Mouse (Mus musculus) MEL (cell line): ENCODE results near the gene Slc38a2. TPM values are rescaled to one million over a fixed set of nuclear protein-coding genes. Genes with fewer than 3 reads are reported as not detected.
A peak's percentile ranks its signal among the peaks of the same experiment; 100 is the strongest.

Experiments used
- DNase-seq: peaks from one replicate; pipeline ENCODE4 v3.0.0; 2011; ENCODE audit warnings: low read depth, low spot score
- H3K27ac ChIP-seq: 2 replicates; pipeline ENCODE4 v1.5.1; 2012; ENCODE audit warnings: low read depth, mild to moderate bottlenecking, control low read depth, low read length, moderate library complexity; ENCODE audit not compliant: control insufficient read depth
- H3K27me3 ChIP-seq, 2 experiments: fragments of 150-350 bp in 1 of 2; sonication (generic) in 1 of 2; 2 replicates each; pipeline ENCODE4 v1.6.1; 2012; ENCODE audit warnings: low read length in 2 of 2, mild to moderate bottlenecking in 2 of 2, improper control_type of control experiment in 1 of 2, moderate library complexity in 1 of 2; ENCODE audit not compliant: insufficient read depth in 2 of 2, control insufficient read depth in 1 of 2
- H3K36me3 ChIP-seq, 2 experiments: 2 replicates each; pipeline ENCODE4 v1.6.1; 2012 to 2014; ENCODE audit warnings: low read length in 2 of 2, improper control_type of control experiment in 1 of 2, inconsistent platforms in 1 of 2, mild to moderate bottlenecking in 1 of 2; ENCODE audit not compliant: insufficient read depth in 2 of 2, control insufficient read depth in 1 of 2
- H3K4me1 ChIP-seq, 2 experiments: fragments of 150-350 bp in 1 of 2; sonication (generic) in 1 of 2; 2 replicates each; pipeline ENCODE4 v1.6.1; 2012; ENCODE audit warnings: low read length in 2 of 2, improper control_type of control experiment in 1 of 2, mild to moderate bottlenecking in 1 of 2; ENCODE audit not compliant: insufficient read depth in 2 of 2, control insufficient read depth in 1 of 2
- H3K4me3 ChIP-seq, 2 experiments: fragments of 150-350 bp in 1 of 2; sonication (generic) in 1 of 2; 2 replicates each; pipeline ENCODE4 v1.5.1; 2012; ENCODE audit warnings: low read depth in 2 of 2, low read length in 2 of 2, mild to moderate bottlenecking in 2 of 2, moderate library complexity in 2 of 2, control low read depth in 1 of 2, improper control_type of control experiment in 1 of 2; ENCODE audit not compliant: control insufficient read depth in 1 of 2, insufficient read depth in 1 of 2
- H3K79me2 ChIP-seq: 2 replicates; pipeline ENCODE4 v1.6.1; 2012; ENCODE audit warnings: mild to moderate bottlenecking, low read length, moderate library complexity; ENCODE audit not compliant: control insufficient read depth, poor library complexity, insufficient read depth
- H3K9ac ChIP-seq: 2 replicates; pipeline ENCODE4 v1.6.1; 2012; ENCODE audit warnings: low read depth, mild to moderate bottlenecking, control low read depth, low read length, moderate library complexity; ENCODE audit not compliant: control insufficient read depth, poor library complexity, severe bottlenecking
- H3K9me3 ChIP-seq: fragments of 150-350 bp; sonication (generic); replicated peaks from 2 replicates; pipeline ENCODE4 v1.6.1; 2012; ENCODE audit warnings: mild to moderate bottlenecking, low read length, improper control_type of control experiment, moderate library complexity; ENCODE audit not compliant: insufficient read depth
- BHLHE40 ChIP-seq: IDR thresholded peaks from 2 replicates; pipeline ENCODE4 v1.6.1; 2012; ENCODE audit warnings: low read depth, mild to moderate bottlenecking, inconsistent platforms, low read length, improper control_type of control experiment, borderline replicate concordance
- CHD1 ChIP-seq: IDR thresholded peaks from 2 replicates; pipeline ENCODE4 v1.6.1; 2012; ENCODE audit warnings: low read depth, mild to moderate bottlenecking, inconsistent platforms, low read length, improper control_type of control experiment
- CHD2 ChIP-seq: IDR thresholded peaks from 2 replicates; pipeline ENCODE4 v1.6.1; 2011; ENCODE audit warnings: low read length, improper control_type of control experiment
- CTCF ChIP-seq, 3 experiments: IDR thresholded peaks in 2 of 3; conservative IDR thresholded peaks in 1 of 3; 2 replicates each; pipeline ENCODE4 v1.5.1; 2011 to 2012; ENCODE audit warnings: low read length in 3 of 3, low read depth in 2 of 3, mild to moderate bottlenecking in 2 of 3, improper control_type of control experiment in 1 of 3, inconsistent platforms in 1 of 3, mixed read lengths in 1 of 3, moderate library complexity in 1 of 3; ENCODE audit not compliant: control insufficient read depth in 1 of 3, insufficient read depth in 1 of 3, poor library complexity in 1 of 3, severe bottlenecking in 1 of 3
- E2F4 ChIP-seq: IDR thresholded peaks from 2 replicates; pipeline ENCODE4 v1.6.1; 2011; ENCODE audit warnings: low read depth, low read length, improper control_type of control experiment, borderline replicate concordance
- ELF1 ChIP-seq: IDR thresholded peaks from 2 replicates; pipeline ENCODE4 v1.6.1; 2014; ENCODE audit warnings: low read depth, mild to moderate bottlenecking, inconsistent platforms, low read length, improper control_type of control experiment, moderate library complexity
- EP300 ChIP-seq, 2 experiments: IDR thresholded peaks; 2 replicates each; pipeline ENCODE4 v1.6.1; 2011; ENCODE audit warnings: improper control_type of control experiment in 2 of 2, low read length in 2 of 2, low read depth in 1 of 2, mild to moderate bottlenecking in 1 of 2
- ETS1 ChIP-seq: IDR thresholded peaks from 2 replicates; pipeline ENCODE4 v1.6.1; 2012; ENCODE audit warnings: low read depth, mild to moderate bottlenecking, inconsistent platforms, low read length, improper control_type of control experiment, moderate library complexity
- GABPA ChIP-seq: IDR thresholded peaks from 2 replicates; pipeline ENCODE4 v1.6.1; 2012; ENCODE audit warnings: low read depth, mild to moderate bottlenecking, inconsistent platforms, low read length, improper control_type of control experiment, moderate library complexity
- GATA1 ChIP-seq: IDR thresholded peaks from 2 replicates; pipeline ENCODE4 v1.6.1; 2011; ENCODE audit warnings: low read depth, low read length, improper control_type of control experiment
- HCFC1 ChIP-seq: IDR thresholded peaks from 2 replicates; pipeline ENCODE4 v1.6.1; 2012; ENCODE audit warnings: low read depth, mild to moderate bottlenecking, inconsistent platforms, low read length, improper control_type of control experiment, moderate library complexity
- JUND ChIP-seq: IDR thresholded peaks from 2 replicates; pipeline ENCODE4 v1.6.1; 2011; ENCODE audit warnings: low read depth, mild to moderate bottlenecking, improper control_type of control experiment, low read length
- KAT2A ChIP-seq: conservative IDR thresholded peaks from 2 replicates; pipeline ENCODE4 v1.6.1; 2012; ENCODE audit warnings: low read depth, low read length, improper control_type of control experiment, inconsistent platforms
- MAFK ChIP-seq: IDR thresholded peaks from 2 replicates; pipeline ENCODE4 v1.6.1; 2011; ENCODE audit warnings: low read depth, mild to moderate bottlenecking, low read length, improper control_type of control experiment, borderline replicate concordance
- MAX ChIP-seq: IDR thresholded peaks from 2 replicates; pipeline ENCODE4 v1.6.1; 2011; ENCODE audit warnings: low read length, improper control_type of control experiment
- MAZ ChIP-seq: IDR thresholded peaks from 2 replicates; pipeline ENCODE4 v1.6.1; 2012; ENCODE audit warnings: low read depth, mild to moderate bottlenecking, inconsistent platforms, low read length, improper control_type of control experiment
- MEF2A ChIP-seq: IDR thresholded peaks from 2 replicates; pipeline ENCODE4 v1.6.1; 2014; ENCODE audit warnings: low read depth, mild to moderate bottlenecking, inconsistent platforms, low read length, improper control_type of control experiment; ENCODE audit not compliant: poor library complexity, insufficient replicate concordance, severe bottlenecking; ENCODE audit errors: extremely low read depth
- MXI1 ChIP-seq: IDR thresholded peaks from 2 replicates; pipeline ENCODE4 v1.6.1; 2011; ENCODE audit warnings: mild to moderate bottlenecking, low read depth, low read length, improper control_type of control experiment
- MYC ChIP-seq: IDR thresholded peaks from 2 replicates; pipeline ENCODE4 v1.6.1; 2011; ENCODE audit warnings: low read depth, mild to moderate bottlenecking, low read length, improper control_type of control experiment, moderate library complexity
- NRF1 ChIP-seq: IDR thresholded peaks from 2 replicates; pipeline ENCODE4 v1.6.1; 2014; ENCODE audit warnings: low read depth, mild to moderate bottlenecking, inconsistent platforms, low read length, improper control_type of control experiment, moderate library complexity; ENCODE audit not compliant: poor library complexity, insufficient read depth, severe bottlenecking
- RAD21 ChIP-seq: IDR thresholded peaks from 2 replicates; pipeline ENCODE4 v1.6.1; 2011; ENCODE audit warnings: mild to moderate bottlenecking, low read depth, low read length, improper control_type of control experiment
- RCOR1 ChIP-seq: IDR thresholded peaks from 2 replicates; pipeline ENCODE4 v1.6.1; 2012; ENCODE audit warnings: low read depth, mild to moderate bottlenecking, inconsistent platforms, low read length, improper control_type of control experiment
- SIN3A ChIP-seq: IDR thresholded peaks from 2 replicates; pipeline ENCODE4 v1.6.1; 2012; ENCODE audit warnings: low read length, improper control_type of control experiment, inconsistent platforms
- SMC3 ChIP-seq: IDR thresholded peaks from 2 replicates; pipeline ENCODE4 v1.6.1; 2011; ENCODE audit warnings: low read depth, low read length, improper control_type of control experiment
- TAL1 ChIP-seq: IDR thresholded peaks from 2 replicates; pipeline ENCODE4 v1.6.1; 2012; ENCODE audit warnings: mild to moderate bottlenecking, inconsistent platforms, low read length, moderate library complexity, mixed read lengths
- TBP ChIP-seq: IDR thresholded peaks from 2 replicates; pipeline ENCODE4 v1.8.0; 2011; ENCODE audit warnings: low read depth, low read length, improper control_type of control experiment
- TCF12 ChIP-seq: IDR thresholded peaks from 2 replicates; pipeline ENCODE4 v1.6.1; 2014; ENCODE audit warnings: low read depth, mild to moderate bottlenecking, inconsistent platforms, low read length, improper control_type of control experiment, moderate library complexity
- UBTF ChIP-seq: IDR thresholded peaks from 2 replicates; pipeline ENCODE4 v1.6.1; 2012; ENCODE audit warnings: low read depth, mild to moderate bottlenecking, inconsistent platforms, low read length, improper control_type of control experiment, moderate library complexity, borderline replicate concordance; ENCODE audit not compliant: insufficient read depth
- USF1 ChIP-seq: IDR thresholded peaks from 2 replicates; pipeline ENCODE4 v1.6.1; 2014; ENCODE audit warnings: low read depth, mild to moderate bottlenecking, inconsistent platforms, low read length, improper control_type of control experiment, moderate library complexity
- USF2 ChIP-seq, 2 experiments: IDR thresholded peaks; 2 replicates each; pipeline ENCODE4 v1.6.1; 2011 to 2012; ENCODE audit warnings: improper control_type of control experiment in 2 of 2, low read length in 2 of 2, borderline replicate concordance in 1 of 2, inconsistent platforms in 1 of 2, low read depth in 1 of 2, mild to moderate bottlenecking in 1 of 2; ENCODE audit not compliant: insufficient read depth in 1 of 2
- ZC3H11A ChIP-seq: IDR thresholded peaks from 2 replicates; pipeline ENCODE4 v1.6.1; 2012; ENCODE audit warnings: low read depth, mild to moderate bottlenecking, inconsistent platforms, low read length, improper control_type of control experiment
- ZKSCAN1 ChIP-seq: IDR thresholded peaks from 2 replicates; pipeline ENCODE4 v1.6.1; 2012; ENCODE audit warnings: low read depth, mild to moderate bottlenecking, inconsistent platforms, low read length, improper control_type of control experiment, moderate library complexity
- ZNF384 ChIP-seq: IDR thresholded peaks from 2 replicates; pipeline ENCODE4 v1.6.1; 2012; ENCODE audit warnings: low read depth, mild to moderate bottlenecking, inconsistent platforms, low read length, improper control_type of control experiment
- polyA plus RNA-seq, 2 experiments: library from polyadenylated mRNA; stranded (reverse) in 1 of 2; unstranded in 1 of 2; fragments of >175 nt in 1 of 2; fragments of >200 nt in 1 of 2; gene quantifications; 2 replicates each; pipeline versions ENCODE4 v1.2.1 to v1.2.4; 2012; ENCODE audit warnings: low replicate concordance in 2 of 2, low read depth in 1 of 2; ENCODE audit not compliant: insufficient read length in 2 of 2, insufficient read depth in 1 of 2, missing spikeins in 1 of 2
- total RNA-seq: library from RNA; depleted of rRNA; stranded (reverse); fragments of 300-350 nt; gene quantifications from 2 replicates; pipeline ENCODE4 v1.2.3, GENCODE M21; 2012

Gene Slc38a2
- total and polyA plus RNA-seq, 3 experiments: 80.6 to 590 (median 177) TPM

DNA sequence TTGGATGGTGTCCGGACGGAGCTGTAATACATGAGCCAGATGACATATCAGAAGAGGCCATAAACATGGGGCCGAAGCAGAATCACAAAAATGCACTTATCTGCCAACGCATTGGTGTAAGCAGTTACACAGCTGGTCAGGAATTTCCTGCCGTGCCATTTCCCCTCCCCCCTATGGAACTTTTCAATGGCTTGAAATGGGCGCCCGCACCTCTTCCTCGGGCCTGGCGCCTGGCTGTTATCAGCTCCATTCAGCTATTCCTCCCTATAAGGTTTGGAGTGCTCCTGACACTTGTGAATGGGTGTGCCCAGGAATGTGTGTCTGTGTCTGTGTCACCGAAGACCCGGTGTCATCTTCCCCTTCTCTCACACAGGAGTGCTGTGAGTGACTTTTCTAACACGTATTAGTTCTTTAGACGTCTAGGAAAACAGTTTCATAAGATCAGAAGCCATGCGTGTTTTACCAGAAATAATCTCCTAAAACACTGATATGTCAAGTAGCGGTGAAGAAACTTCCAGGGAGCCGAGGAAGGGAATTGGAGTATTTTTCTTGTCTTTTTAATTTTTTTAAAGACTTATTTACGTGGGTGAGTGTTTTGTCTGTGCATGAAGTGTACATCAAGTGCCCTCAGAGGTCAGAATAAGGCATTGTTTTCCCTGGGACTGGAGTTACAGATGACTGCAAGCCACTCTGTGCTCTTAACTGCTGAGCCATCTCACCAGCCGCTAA, 44.8 kb upstream of the Slc38a2 start (continued):
- TF ChIP-seq E2F4: peak; percentile 73; the same call in 1 of the 2 replicates
- TF ChIP-seq USF2 (IDR thresholded peaks at IDR 0.05; ENCODE audit: borderline replicate concordance in 1 of 2, insufficient read depth in 1 of 2, low read depth in 1 of 2, low read length in 2 of 2): no peak
- peak; percentile 88 for TF ChIP-seq MAX
- TF ChIP-seq UBTF: no peak

DNA sequence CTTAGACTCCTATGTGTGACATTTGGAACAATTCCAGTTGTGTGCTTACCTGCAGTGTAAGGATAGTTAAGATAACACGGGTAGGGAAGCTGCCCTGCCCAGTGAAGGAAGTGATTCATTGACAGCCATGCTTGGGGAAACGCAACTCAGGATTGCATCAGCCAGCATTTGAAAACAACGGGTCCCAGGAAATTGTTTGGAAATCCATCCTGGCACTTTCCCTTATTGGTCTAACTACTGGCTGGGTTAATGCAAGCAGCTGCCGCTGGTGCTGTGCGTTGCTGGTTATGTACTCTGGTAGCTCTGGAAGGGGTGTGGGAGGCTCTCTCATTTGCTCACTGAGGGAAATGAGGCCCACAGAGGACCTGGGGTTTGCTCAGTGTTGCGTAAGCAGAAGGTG, 43.7 kb upstream of the Slc38a2 start:
- H3K79me2 ChIP-seq: no peaks in the 10 kb centered on the region; the same call in 1 of the 2 replicates
- peak overlapping the region; percentile 43 to 48; a peak in 3 of 4 replicates for H3K4me3 ChIP-seq
- no peaks in the 10 kb centered on the region for H3K27me3 ChIP-seq
- peaks cover 47 to 65% of the 10 kb centered on the region in 2 experiments for H3K4me1 ChIP-seq
- peak overlapping the region; percentile 94 for H3K27ac ChIP-seq
- peak; percentile 96 for DNase-seq
- peaks cover 0 to 63% of the 10 kb centered on the region in 2 experiments; a peak in 2 of 4 replicates for H3K36me3 ChIP-seq
- no peaks in the 10 kb centered on the region for H3K9me3 ChIP-seq
- H3K9ac ChIP-seq: peak overlapping the region; percentile 69
- TF ChIP-seq KAT2A: peak; percentile 59
- peak; percentile 96 for TF ChIP-seq RCOR1
- TF ChIP-seq E2F4: no peak
- peak; percentile 89 for TF ChIP-seq TAL1
- TF ChIP-seq MEF2A: no peak
- TF ChIP-seq CHD1: no peak
- TF ChIP-seq ZKSCAN1: no peak
- TF ChIP-seq MXI1: peak; percentile 79
- peak; percentile 85 for TF ChIP-seq MAX
- TF ChIP-seq TBP: peak; percentile 79
- peak; percentile 94 for TF ChIP-seq TCF12
- no peak for TF ChIP-seq ZC3H11A
- TF ChIP-seq CTCF (IDR thresholded peaks at IDR 0.05 in 2 of 3, conservative IDR thresholded peaks at IDR 0.05 in 1 of 3; ENCODE audit: control insufficient read depth in 1 of 3, insufficient read depth in 1 of 3, low read depth in 2 of 3, low read length in 3 of 3, poor library complexity in 1 of 3, severe bottlenecking in 1 of 3): no peak
- peak; percentile 98 for TF ChIP-seq MYC
- TF ChIP-seq GABPA: no peak
- TF ChIP-seq ETS1: peak; percentile 94
- TF ChIP-seq BHLHE40: peak; percentile 77; the same call in 1 of the 2 replicates
- peak; percentile 70; the same call in 1 of the 2 replicates for TF ChIP-seq MAZ
- TF ChIP-seq RAD21: no peak
- TF ChIP-seq EP300 (IDR thresholded peaks at IDR 0.05; ENCODE audit: low read depth in 1 of 2, low read length in 2 of 2): peak; percentile 96 to 97
- peak; percentile 96 for TF ChIP-seq SIN3A
- peak; percentile 53 for TF ChIP-seq ELF1
- no peak for TF ChIP-seq USF1
- no peak for TF ChIP-seq NRF1
- no peak for TF ChIP-seq ZNF384
- no peak for TF ChIP-seq CHD2
- TF ChIP-seq HCFC1: peak; percentile 61; the same call in 1 of the 2 replicates
- TF ChIP-seq JUND: peak; percentile 95
- TF ChIP-seq SMC3: no peak
- TF ChIP-seq GATA1: peak; percentile 95
- TF ChIP-seq MAFK: peak; percentile 31; the same call in 1 of the 2 replicates
- TF ChIP-seq UBTF: no peak
